Mouse (Mus musculus): ENCODE results near the gene L2hgdh.

DNA sequence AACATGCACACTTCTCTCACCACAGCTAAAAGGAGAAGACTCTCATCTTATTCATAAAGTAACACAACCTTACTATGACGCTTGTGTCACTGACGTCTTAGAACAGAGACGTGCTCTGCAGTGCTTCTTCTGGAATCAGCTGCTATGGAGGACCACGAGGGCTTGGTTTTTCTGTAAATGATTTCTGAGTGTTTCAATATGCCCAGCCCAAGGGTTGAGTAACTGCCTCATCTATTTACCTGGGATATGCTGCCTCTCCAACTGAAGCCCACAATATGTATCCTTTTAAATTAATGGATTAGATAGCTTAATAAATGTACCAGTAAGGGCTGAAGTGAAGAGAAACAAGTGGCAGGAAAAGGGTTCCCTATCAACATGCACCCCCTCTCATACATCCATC lies 34.0 kb downstream of the L2hgdh start:
- no peak for TF ChIP-seq POLR2A (IDR thresholded peaks at IDR 0.05; ENCODE audit: borderline replicate concordance, control insufficient read depth, low read depth, low read length)
- no peak for TF ChIP-seq CTCF (IDR thresholded peaks at IDR 0.05; ENCODE audit: control insufficient read depth, insufficient read depth, low read length)

All from bone marrow, adult 2 months (tissue).